Mouse (Mus musculus) cerebral cortex, adult 2 months (tissue): Measurements from ENCODE around the gene Vmn2r53.

Source experiments
- WGBS: fragments of 180-500 bp; shearing (Covaris S2); methylation state at CpG from one replicate; pipeline ENCODE4 v1.1.7; 2018; 5-methylcytosine and 5-hydroxymethylcytosine counted together

Vmn2r53 gene

GRCm38 (mm10) chr7:12608688-12609087 is at the start of gene Vmn2r53:
Gene Vmn2r53, minus strand, starts transcription at chr7:12608788.

GRCm38 (mm10) chr7:12640219-12640618 is 31.6 kb upstream of the Vmn2r53 start, which contains the start of gene Vmn2r54:
Gene Vmn2r54, minus strand, starts transcription at chr7:12640319.
- WGBS, result 77% methylated on average over 3 of the region's 4 CpGs
